Mouse (Mus musculus) heart, embryonic 14.5 days (tissue): Measurements from ENCODE around the gene Havcr1. TPM values are rescaled to one million over a fixed set of nuclear protein-coding genes. Genes with fewer than 3 reads are reported as not detected.
"Not testable (repeated sequence)": the region's sequence is repeated elsewhere in the genome, so short reads cannot be mapped to it uniquely, and the experiment has no call there.

ENCODE experiments used
- ATAC-seq: fragments of 200-750 bp; cut with Nextera tagmentation; 2 replicates; pipeline ENCODE4 v1.8.0; 2017; ENCODE audit warnings: low read depth, moderate TSS enrichment; ENCODE audit not compliant: insufficient number of reproducible peaks, insufficient read depth, low FRiP score
- H3K27ac ChIP-seq, 2 experiments: fragments of 200-500 bp in 1 of 2; fragments of 300-500 bp in 1 of 2; sonication (generic) in 1 of 2; replicated peaks in 1 of 2; 2 replicates each; pipeline ENCODE4 v1.5.1; 2012 to 2014; ENCODE audit warnings: low read depth in 2 of 2, low read length in 2 of 2, control low read depth in 1 of 2, mild to moderate bottlenecking in 1 of 2, mixed read lengths in 1 of 2; ENCODE audit not compliant: control insufficient read depth in 1 of 2, insufficient read depth in 1 of 2
- H3K27me3 ChIP-seq: fragments of 300-500 bp; sonication (generic); 2 replicates; pipeline ENCODE4 v1.6.1; 2014; ENCODE audit warnings: mild to moderate bottlenecking, low read length, control low read depth; ENCODE audit not compliant: control insufficient read depth, insufficient read depth
- H3K36me3 ChIP-seq: fragments of 300-500 bp; sonication (generic); 2 replicates; pipeline ENCODE4 v1.6.1; 2014; ENCODE audit warnings: mild to moderate bottlenecking, control low read depth, low read length, mixed read lengths; ENCODE audit not compliant: control insufficient read depth, insufficient read depth
- H3K4me1 ChIP-seq, 2 experiments: fragments of 200-500 bp in 1 of 2; fragments of 300-500 bp in 1 of 2; sonication (generic) in 1 of 2; 2 replicates each; pipeline ENCODE4 v1.6.1; 2012 to 2014; ENCODE audit warnings: low read length in 2 of 2, control low read depth in 1 of 2, mixed read lengths in 1 of 2; ENCODE audit not compliant: control insufficient read depth in 2 of 2, insufficient read depth in 2 of 2
- H3K4me2 ChIP-seq: fragments of 300-500 bp; sonication (generic); 2 replicates; pipeline ENCODE4 v1.6.1; 2014; ENCODE audit warnings: mild to moderate bottlenecking, low read length
- H3K4me3 ChIP-seq, 2 experiments: fragments of 200-500 bp in 1 of 2; fragments of 300-500 bp in 1 of 2; sonication (generic) in 1 of 2; 2 replicates each; pipeline ENCODE4 v1.5.1; 2012 to 2014; ENCODE audit warnings: low read length in 2 of 2, mild to moderate bottlenecking in 2 of 2, control low read depth in 1 of 2, low read depth in 1 of 2, moderate library complexity in 1 of 2; ENCODE audit not compliant: control insufficient read depth in 1 of 2, insufficient read depth in 1 of 2
- H3K9ac ChIP-seq: fragments of 300-500 bp; sonication (generic); 2 replicates; pipeline ENCODE4 v1.6.1; 2014; ENCODE audit warnings: mild to moderate bottlenecking, low read length
- H3K9me3 ChIP-seq: fragments of 300-500 bp; sonication (generic); 2 replicates; pipeline ENCODE4 v1.6.1; 2016; ENCODE audit warnings: low read length, control low read depth; ENCODE audit not compliant: control insufficient read depth
- WGBS: fragments of 180-500 bp; shearing (Covaris S2); extraction: QIAGEN DNeasy Blood & Tissue Kit; methylation state at CpG from one replicate; pipeline ENCODE4 v1.1.7; 2014; 5-methylcytosine and 5-hydroxymethylcytosine counted together
- polyA plus RNA-seq: library from polyadenylated mRNA; unstranded; fragments of >200 nt; fragmentation: Nextera tagmentation; extraction: Ambion mirVana; gene quantifications from 2 replicates; pipeline ENCODE4 v1.2.1, GENCODE M21; 2014

Gene Havcr1
- polyA plus RNA-seq: not detected in 2 replicates

- not testable (repeated sequence) for H3K4me2 ChIP-seq, H3K9ac ChIP-seq, H3K4me3 ChIP-seq, H3K27ac ChIP-seq, H3K4me1 ChIP-seq, H3K9me3 ChIP-seq, ATAC-seq, H3K36me3 ChIP-seq, H3K27me3 ChIP-seq
- 90% methylated on average over 1 of the region's 1 CpGs for WGBS
Observed at GRCm38 (mm10) chr11:46735076-46735475, at the start of gene Havcr1. Gene Havcr1 (plus strand): TSS chr11:46735080.

- no peaks in the 10 kb centered on the region for H3K4me1 ChIP-seq
- no peaks in the 10 kb centered on the region for H3K27me3 ChIP-seq
- no peak for ATAC-seq
- H3K4me2 ChIP-seq: no peak overlapping the region
- H3K36me3 ChIP-seq: no peaks in the 10 kb centered on the region
- H3K9ac ChIP-seq: no peak overlapping the region
- no peak overlapping the region for H3K4me3 ChIP-seq
- H3K9me3 ChIP-seq: no peaks in the 10 kb centered on the region
- no peak overlapping the region for H3K27ac ChIP-seq
- WGBS: 91% methylated on average over 2 of the region's 2 CpGs
Observed at GRCm38 (mm10) chr11:46690136-46690535, 44.7 kb upstream of the Havcr1 start.

- not testable (repeated sequence) for H3K36me3 ChIP-seq, ATAC-seq, H3K27ac ChIP-seq, H3K9me3 ChIP-seq, H3K4me3 ChIP-seq, H3K9ac ChIP-seq, H3K27me3 ChIP-seq, H3K4me1 ChIP-seq, H3K4me2 ChIP-seq
- WGBS: 74% methylated on average over 2 of the region's 2 CpGs
Observed at GRCm38 (mm10) chr11:46695849-46696248, 39.0 kb upstream of the Havcr1 start.

GRCm38 (mm10) chr11:46697433-46698277 is 37.2 kb upstream of the Havcr1 start:
- H3K9me3 ChIP-seq: no peaks in the 10 kb centered on the region; the same call in 1 of the 2 replicates
- no peaks in the 10 kb centered on the region for H3K36me3 ChIP-seq
- ATAC-seq: no peak
- H3K27me3 ChIP-seq: no peaks in the 10 kb centered on the region
- no peak overlapping the region for H3K9ac ChIP-seq
- 71% methylated on average over 5 of the region's 5 CpGs for WGBS
- peaks cover 0 to 3% of the 10 kb centered on the region in 2 experiments; a peak in 1 of 4 replicates for H3K4me1 ChIP-seq
- H3K4me2 ChIP-seq: no peak overlapping the region
- H3K27ac ChIP-seq: no peak overlapping the region
- H3K4me3 ChIP-seq: no peak overlapping the region

GRCm38 (mm10) chr11:46698278-46698655 is 36.6 kb upstream of the Havcr1 start:
- Histone ChIP-seq H3K4me1 (peaks cover 0 to 3% of the 10 kb centered on the region in 2 experiments; a peak in 1 of 4 replicates), H3K27ac (no peak overlapping the region), H3K27me3 (no peaks in the 10 kb centered on the region), H3K9me3 (no peaks in the 10 kb centered on the region; the same call in 1 of the 2 replicates), H3K9ac (no peak overlapping the region), H3K4me3 (no peak overlapping the region), H3K36me3 (no peaks in the 10 kb centered on the region), H3K4me2 (no peak overlapping the region)
- no peak for ATAC-seq
- 64% methylated on average over 6 of the region's 6 CpGs for WGBS

- ATAC-seq: no peak
- Histone ChIP-seq H3K9me3 (no peaks in the 10 kb centered on the region; the same call in 1 of the 2 replicates), H3K4me1 (peaks cover 0 to 3% of the 10 kb centered on the region in 2 experiments; a peak in 1 of 4 replicates), H3K4me2 (no peak overlapping the region), H3K36me3 (no peaks in the 10 kb centered on the region), H3K4me3 (no peak overlapping the region), H3K27me3 (no peaks in the 10 kb centered on the region), H3K27ac (no peak overlapping the region), H3K9ac (no peak overlapping the region)
- WGBS: 73% methylated on average over 5 of the region's 5 CpGs
Observed at GRCm38 (mm10) chr11:46698830-46699229, 36.0 kb upstream of the Havcr1 start.

- Histone ChIP-seq H3K27ac (no peak within 1 kb of the TSS), H3K4me1 (no peaks in the 10 kb centered on the region), H3K9me3 (no peaks in the 10 kb centered on the region), H3K27me3 (no peaks in the 10 kb centered on the region), H3K4me3 (no peak within 1 kb of the TSS), H3K9ac (no peak within 1 kb of the TSS), H3K4me2 (no peak within 1 kb of the TSS), H3K36me3 (no peaks in the 10 kb centered on the region)
- 76% methylated on average over 6 of the region's 6 CpGs for WGBS
- ATAC-seq: no peak
Observed at GRCm38 (mm10) chr11:46706664-46707356, 28.1 kb upstream of the Havcr1 start, which contains the start of gene Timd2. Gene Timd2 (minus strand): TSS chr11:46707061.
